Mouse (Mus musculus) brain, embryonic 14.5 days (tissue): ENCODE data around the gene Ncoa6.

Source experiments
- CTCF ChIP-seq: fragments of 200-500 bp; IDR thresholded peaks from 2 replicates; pipeline ENCODE4 v1.5.1; 2012; ENCODE audit warnings: inconsistent platforms, mild to moderate bottlenecking, moderate library complexity, borderline replicate concordance; ENCODE audit not compliant: insufficient read depth, insufficient read length; ENCODE audit errors: extremely low read depth
- POLR2A ChIP-seq: fragments of 200-500 bp; IDR thresholded peaks from 2 replicates; pipeline ENCODE4 v1.6.1; 2012; ENCODE audit warnings: mild to moderate bottlenecking, inconsistent platforms, borderline replicate concordance; ENCODE audit not compliant: poor library complexity, insufficient read depth, insufficient read length, severe bottlenecking; ENCODE audit errors: extremely low read depth

DNA sequence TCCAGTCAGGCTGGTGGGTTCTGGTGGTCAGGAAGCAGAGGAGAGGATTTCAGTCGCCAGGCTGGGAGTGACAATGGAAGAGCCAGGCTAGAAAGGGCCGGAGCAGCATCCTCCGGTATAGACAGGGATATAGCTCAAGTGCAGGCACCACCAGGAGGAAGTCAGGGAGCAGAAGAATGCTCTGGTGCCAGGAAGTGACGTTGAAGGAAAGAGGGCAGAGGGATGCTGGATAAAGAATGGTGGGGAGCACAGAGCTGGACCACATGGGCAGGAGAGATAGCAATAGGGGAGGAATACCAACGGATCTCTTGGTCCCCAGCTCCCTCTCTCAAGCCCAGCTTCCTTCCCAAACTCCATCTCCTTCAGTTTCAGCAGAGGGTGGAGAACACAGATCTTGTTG lies 39.8 kb upstream of the Ncoa6 start:
- TF ChIP-seq POLR2A (no peak), CTCF (no peak)
